Mouse (Mus musculus) liver, embryonic 14.5 days (tissue): Measurements from ENCODE around the gene Aagab.

ENCODE experiments used
- CTCF ChIP-seq: IDR thresholded peaks from 2 replicates; pipeline ENCODE4 v1.5.1; 2016; ENCODE audit warnings: antibody characterized with exemption, low read depth, control low read depth
- EP300 ChIP-seq: IDR thresholded peaks from 2 replicates; pipeline ENCODE4 v1.6.1; 2016; ENCODE audit warnings: antibody characterized with exemption, low read depth

DNA sequence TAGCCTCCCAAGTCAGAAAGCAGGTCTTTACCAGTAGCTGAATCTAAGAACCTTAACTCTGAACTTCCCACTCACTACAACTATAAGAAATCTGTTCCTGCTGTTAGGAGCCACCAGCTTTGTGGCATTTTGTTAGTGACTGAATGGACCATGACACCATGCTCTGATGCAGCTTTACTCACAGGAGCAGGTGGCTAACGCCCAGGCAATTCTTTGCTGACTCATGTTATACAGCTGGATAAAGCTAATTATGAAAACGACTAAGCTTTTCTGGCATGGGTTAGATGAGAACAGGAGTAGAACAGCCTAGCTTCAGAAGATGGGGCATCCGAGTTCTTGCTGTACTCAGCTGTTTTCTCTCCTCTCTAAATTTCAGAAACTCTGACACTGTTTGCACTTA lies 48.8 kb upstream of the Aagab start:
- TF ChIP-seq CTCF (no peak), EP300 (no peak)
